Mouse (Mus musculus): Measurements from ENCODE around the gene Mecr. TPM values are rescaled to one million over a fixed set of nuclear protein-coding genes. Genes with fewer than 3 reads are reported as not detected.

Mecr gene
- polyA plus RNA-seq, 1 experiment from 2014 or later = 55.0 TPM

Other genes starting within 250 kb of the Mecr start
- gene Ptpru, start 5.2 kb upstream of the Mecr start, polyA plus RNA-seq (2016; fragmentation: Nextera tagmentation; extraction: Ambion mirVana) = 21.1 and 23.5 TPM in 2 replicates
- 142 and 143 TPM in 2 replicates for gene Srsf4, start 30.1 kb downstream of the Mecr start, polyA plus RNA-seq (2016; fragmentation: Nextera tagmentation; extraction: Ambion mirVana)
- 2.1 and 2.8 TPM in 2 replicates for gene Tmem200b, start 78.3 kb downstream of the Mecr start, polyA plus RNA-seq (2016; fragmentation: Nextera tagmentation; extraction: Ambion mirVana)
- gene Gm10300, start 231.2 kb downstream of the Mecr start, polyA plus RNA-seq (2016; fragmentation: Nextera tagmentation; extraction: Ambion mirVana) = not detected in 2 replicates
- gene Epb41, start 231.9 kb downstream of the Mecr start, polyA plus RNA-seq (2016; fragmentation: Nextera tagmentation; extraction: Ambion mirVana) = 133 and 136 TPM in 2 replicates

Measured in embryonic facial prominence, embryonic 10.5 days (tissue).